In the genomic region with DNA sequence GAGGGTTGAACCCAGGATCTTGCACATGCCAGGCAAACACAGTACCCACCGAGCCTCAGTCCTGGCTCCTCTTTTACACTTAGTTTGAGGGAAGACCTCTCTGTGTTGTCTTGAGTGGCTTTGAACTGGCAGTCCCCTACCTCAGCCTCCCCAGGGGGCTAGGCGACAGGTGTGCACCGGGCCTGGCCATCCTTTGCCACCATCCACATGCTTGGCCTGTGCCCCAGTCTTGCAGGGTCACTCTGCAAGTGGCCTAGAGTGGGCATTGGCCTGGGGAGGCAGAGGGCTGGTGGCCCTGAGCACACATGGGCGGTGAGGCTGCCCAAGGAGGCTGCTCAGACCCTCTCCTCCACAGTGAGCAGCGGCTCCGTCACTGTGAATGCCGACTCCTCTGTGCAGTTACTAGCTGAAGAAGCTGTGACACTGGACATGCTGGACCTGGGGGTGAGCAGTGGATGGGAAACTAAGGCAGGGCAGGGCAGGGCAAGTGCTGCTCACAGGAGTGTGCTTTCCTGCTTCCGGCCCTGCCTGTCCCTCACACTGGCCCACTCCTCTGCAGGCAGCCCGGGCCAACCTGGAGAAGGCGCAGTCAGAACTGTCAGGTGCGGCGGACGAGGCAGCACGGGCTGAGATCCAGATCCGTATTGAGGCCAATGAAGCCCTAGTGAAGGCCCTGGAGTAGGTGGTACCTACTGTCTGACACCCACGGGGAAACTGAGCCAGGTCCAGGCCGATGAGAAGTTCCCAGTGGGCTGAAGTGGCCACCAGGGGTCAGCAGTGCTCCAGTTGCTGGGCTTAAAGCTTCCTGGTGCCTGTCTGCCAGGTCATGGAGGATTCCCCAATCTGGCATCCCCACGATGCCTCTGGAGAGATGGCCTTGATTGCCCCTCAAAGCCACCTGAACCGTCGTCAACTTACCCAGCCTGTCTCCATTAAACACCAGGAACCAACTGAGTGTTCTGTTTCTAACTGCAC, we compare ENCODE assay signal across 8 mouse cellular contexts. TPM values are rescaled to one million over a fixed set of nuclear protein-coding genes. Genes with fewer than 3 reads are reported as not detected.
DNase-seq lines count a peak whose midpoint lies in the region; ATAC-seq lines count a peak whose summit lies in the region.

No protein-coding gene starts in this region.

- intact Hi-C loops in heart, postnatal 14 days (cut with DNase I): loop anchor here (1.0 kb wide), 1 partner anchor 20 kb away; a partner anchor contains a TSS

- 67% methylated on average over 20 of the region's 20 CpGs for WGBS in embryonic facial prominence, embryonic 15.5 days
- WGBS in lung, embryonic 16.5 days: 71% methylated on average over 20 of the region's 20 CpGs

- no peak overlapping the region for H3K4me3 ChIP-seq in embryonic facial prominence, embryonic 15.5 days (replicated peaks)
- H3K4me3 ChIP-seq in lung, embryonic 16.5 days (ENCODE audit: low read length): no peak overlapping the region

- no peak overlapping the region for H3K4me2 ChIP-seq in embryonic facial prominence, embryonic 15.5 days (replicated peaks)
- no peak overlapping the region for H3K4me2 ChIP-seq in lung, embryonic 16.5 days (ENCODE audit: low read depth, low read length)

- H3K4me1 ChIP-seq in embryonic facial prominence, embryonic 15.5 days: peaks cover 65% of the 10 kb centered on the region
- H3K4me1 ChIP-seq in lung, embryonic 16.5 days (replicated peaks; ENCODE audit: control insufficient read depth, insufficient read depth, low read length): peaks cover 33% of the 10 kb centered on the region

- no peak overlapping the region for H3K9ac ChIP-seq in embryonic facial prominence, embryonic 15.5 days
- H3K9ac ChIP-seq in lung, embryonic 16.5 days (ENCODE audit: low read length): no peak overlapping the region

- H3K27ac ChIP-seq in embryonic facial prominence, embryonic 15.5 days (replicated peaks): peak overlapping the region; percentile 100
- H3K27ac ChIP-seq in lung, embryonic 16.5 days (ENCODE audit: low read length): peak overlapping the region; percentile 77

- ATAC-seq in embryonic facial prominence, embryonic 15.5 days (ENCODE audit: insufficient number of reproducible peaks, low FRiP score, low TSS enrichment, low read depth): no peak
- ATAC-seq in lung, embryonic 16.5 days (ENCODE audit: low read depth): no peak
- ATAC-seq in megakaryocyte-erythroid progenitor cell, adult 5-6 weeks (replicated peaks; ENCODE audit: low FRiP score, low TSS enrichment, poor library complexity, severe bottlenecking): no peak

- no peaks in the 10 kb centered on the region for H3K27me3 ChIP-seq in embryonic facial prominence, embryonic 15.5 days
- H3K27me3 ChIP-seq in lung, embryonic 16.5 days (ENCODE audit: control insufficient read depth, insufficient read depth, low read depth, low read length): no peaks in the 10 kb centered on the region

- peaks cover 23% of the 10 kb centered on the region for H3K36me3 ChIP-seq in embryonic facial prominence, embryonic 15.5 days
- H3K36me3 ChIP-seq in lung, embryonic 16.5 days (ENCODE audit: control insufficient read depth, insufficient read depth, low read length): peaks cover 18% of the 10 kb centered on the region

- DNase-seq in CD4-positive helper T cell, adult 2 months (ENCODE audit: low read depth, low spot score): peak; percentile 75
- DNase-seq in adipocyte (ENCODE audit: low spot score): peak; percentile 74
- DNase-seq in heart, postnatal 14 days: peak; percentile 82 to 87
- peak; percentile 88 to 90 for DNase-seq in kidney, postnatal 4 days
- peak; percentile 65 for DNase-seq in spleen, adult 12 weeks (ENCODE audit: low spot score)

- H3K9me3 ChIP-seq in embryonic facial prominence, embryonic 15.5 days (replicated peaks): no peaks in the 10 kb centered on the region
- H3K9me3 ChIP-seq in lung, embryonic 16.5 days (ENCODE audit: control insufficient read depth, low read length): no peaks in the 10 kb centered on the region

RNA-seq across cellular contexts. Expression of a gene that starts 2.9 kb away (rescaled TPM):
- polyA plus RNA-seq in embryonic facial prominence, embryonic 15.5 days (2015; fragmentation: Nextera tagmentation; extraction: Ambion mirVana): 18.3 and 20.4 TPM in 2 replicates
- total RNA-seq in heart, postnatal 14 days (2021): 100 to 1,000 TPM; 158 to 178 TPM
- polyA plus RNA-seq in lung, embryonic 16.5 days (2015; fragmentation: Nextera tagmentation; extraction: Ambion mirVana): 11.8 and 12.9 TPM in 2 replicates
- total RNA-seq in megakaryocyte-erythroid progenitor cell, adult 5-6 weeks (2014; fragmentation: Nextera tagmentation): 30.9 and 34.0 TPM in 2 replicates
- total RNA-seq in megakaryocyte-erythroid progenitor cell, adult 5-6 weeks (2017): 9.4 and 10.5 TPM in 2 replicates

RNA-seq across cellular contexts. Expression of a gene that starts 4.5 kb away (rescaled TPM):
- polyA plus RNA-seq in embryonic facial prominence, embryonic 15.5 days (2015; fragmentation: Nextera tagmentation; extraction: Ambion mirVana): 9.3 and 10.9 TPM in 2 replicates
- total RNA-seq in heart, postnatal 14 days (2021): 1 to 10 TPM; 3.0 to 3.3 TPM
- 3.9 and 5.6 TPM in 2 replicates for polyA plus RNA-seq in lung, embryonic 16.5 days (2015; fragmentation: Nextera tagmentation; extraction: Ambion mirVana)
- 5.2 and 10.5 TPM in 2 replicates for total RNA-seq in megakaryocyte-erythroid progenitor cell, adult 5-6 weeks (2014; fragmentation: Nextera tagmentation)
- total RNA-seq in megakaryocyte-erythroid progenitor cell, adult 5-6 weeks (2017): 3.7 TPM in 1 of 2 replicates, not detected in the other

RNA-seq across cellular contexts. Expression of a gene that starts 6.7 kb away (rescaled TPM):
- polyA plus RNA-seq in embryonic facial prominence, embryonic 15.5 days (2015; fragmentation: Nextera tagmentation; extraction: Ambion mirVana): 516 and 519 TPM in 2 replicates
- 1,000 to 10,000 TPM; 1,168 to 1,183 TPM for total RNA-seq in heart, postnatal 14 days (2021)
- polyA plus RNA-seq in lung, embryonic 16.5 days (2015; fragmentation: Nextera tagmentation; extraction: Ambion mirVana): 534 and 552 TPM in 2 replicates
- total RNA-seq in megakaryocyte-erythroid progenitor cell, adult 5-6 weeks (2014; fragmentation: Nextera tagmentation): 282 and 325 TPM in 2 replicates
- total RNA-seq in megakaryocyte-erythroid progenitor cell, adult 5-6 weeks (2017): 29.3 and 49.3 TPM in 2 replicates

RNA-seq across cellular contexts. Expression of a gene that starts 20.6 kb away (rescaled TPM):
- polyA plus RNA-seq in embryonic facial prominence, embryonic 15.5 days (2015; fragmentation: Nextera tagmentation; extraction: Ambion mirVana): 102 and 116 TPM in 2 replicates
- total RNA-seq in heart, postnatal 14 days (2021): 10 to 100 TPM; 40.4 to 64.3 TPM
- 73.4 and 83.4 TPM in 2 replicates for polyA plus RNA-seq in lung, embryonic 16.5 days (2015; fragmentation: Nextera tagmentation; extraction: Ambion mirVana)
- 31.5 and 44.0 TPM in 2 replicates for total RNA-seq in megakaryocyte-erythroid progenitor cell, adult 5-6 weeks (2014; fragmentation: Nextera tagmentation)
- 30.8 and 73.1 TPM in 2 replicates for total RNA-seq in megakaryocyte-erythroid progenitor cell, adult 5-6 weeks (2017)

RNA-seq across cellular contexts. Expression of a gene that starts 27.6 kb away (rescaled TPM):
- 12.0 and 13.6 TPM in 2 replicates for polyA plus RNA-seq in embryonic facial prominence, embryonic 15.5 days (2015; fragmentation: Nextera tagmentation; extraction: Ambion mirVana)
- 1 to 10 TPM; 3.8 to 4.7 TPM for total RNA-seq in heart, postnatal 14 days (2021)
- polyA plus RNA-seq in lung, embryonic 16.5 days (2015; fragmentation: Nextera tagmentation; extraction: Ambion mirVana): 12.2 and 13.6 TPM in 2 replicates
- 14.2 and 22.9 TPM in 2 replicates for total RNA-seq in megakaryocyte-erythroid progenitor cell, adult 5-6 weeks (2014; fragmentation: Nextera tagmentation)
- 25.4 and 27.8 TPM in 2 replicates for total RNA-seq in megakaryocyte-erythroid progenitor cell, adult 5-6 weeks (2017)

Comparison
In these comparisons a context has a peak if more than half of its experiments do, and no peak if none do; other contexts are left out.
1. RNA of a gene that starts 2.9 kb away (total RNA-seq): 158 to 178 TPM in heart, postnatal 14 days; 9.4 to 34.0 TPM in megakaryocyte-erythroid progenitor cell, adult 5-6 weeks; every median in the first group is over 4 times any median in the second.
2. Peak in every context shown above with its lines, with median percentiles within 50 percentile points of each other: DNase-seq.